Comparison of ENCODE assay signal across 28 mouse cellular contexts in genomic region chr12:75756387-75756786, GRCm38 (mm10).
"Had no signal": no experiment of that assay in that cellular context is flagged by ENCODE, and none has a peak within 500 bp of the region (broad histone marks: within the 10 kb centered on the region; RNA-seq: fewer than 3 reads in every experiment).

No protein-coding gene starts in this region.

- H3K9me3 ChIP-seq: embryonic facial prominence, embryonic 10.5 days; embryonic facial prominence, embryonic 12.5 days; embryonic facial prominence, embryonic 13.5 days; embryonic facial prominence, embryonic 15.5 days; forebrain, embryonic 10.5 days; forebrain, embryonic 12.5 days; forebrain, embryonic 13.5 days; forebrain, embryonic 15.5 days had no signal

- H3K27me3 ChIP-seq: embryonic facial prominence, embryonic 12.5 days; embryonic facial prominence, embryonic 13.5 days; embryonic facial prominence, embryonic 15.5 days; forebrain, embryonic 12.5 days; forebrain, embryonic 13.5 days; forebrain, embryonic 15.5 days had no signal

- H3K27ac ChIP-seq: embryonic facial prominence, embryonic 10.5 days; embryonic facial prominence, embryonic 12.5 days; embryonic facial prominence, embryonic 13.5 days; embryonic facial prominence, embryonic 15.5 days; forebrain, embryonic 10.5 days; forebrain, embryonic 12.5 days; forebrain, embryonic 13.5 days; forebrain, embryonic 15.5 days; gastrocnemius, adult 2 months; heart, adult 2 months had no signal

- H3K4me1 ChIP-seq: embryonic facial prominence, embryonic 12.5 days; embryonic facial prominence, embryonic 13.5 days; forebrain, embryonic 13.5 days; forebrain, embryonic 15.5 days had no signal

- H3K4me3 ChIP-seq: embryonic facial prominence, embryonic 10.5 days; embryonic facial prominence, embryonic 12.5 days; embryonic facial prominence, embryonic 13.5 days; embryonic facial prominence, embryonic 15.5 days; erythroblast, embryonic 14.5 days; forebrain, embryonic 10.5 days; forebrain, embryonic 12.5 days; forebrain, embryonic 13.5 days; forebrain, embryonic 15.5 days; gastrocnemius, adult 2 months; heart, adult 2 months had no signal

- H3K36me3 ChIP-seq: embryonic facial prominence, embryonic 10.5 days; embryonic facial prominence, embryonic 12.5 days; embryonic facial prominence, embryonic 13.5 days; embryonic facial prominence, embryonic 15.5 days; forebrain, embryonic 10.5 days; forebrain, embryonic 12.5 days; forebrain, embryonic 15.5 days had no signal

- ATAC-seq: forebrain, embryonic 13.5 days; forebrain, embryonic 14.5 days; forebrain, embryonic 15.5 days; forebrain, embryonic 16.5 days; forebrain, postnatal 0 days had no signal

- DNase-seq: cerebellum, adult 8-10 months; cerebellum, adult 9-10 months; cerebellum, adult 9-11 months; cerebellum, postnatal 10 days; cerebellum, postnatal 14 days; cerebellum, postnatal 25 days; cerebellum, postnatal 36 days; embryo, embryonic 11 days; forebrain, postnatal 0 days; gastrocnemius, adult 2 months; gastrocnemius, postnatal 10 days; gastrocnemius, postnatal 14 days; gastrocnemius, postnatal 25 days; gastrocnemius, postnatal 36 days; heart, adult 11 months; heart, adult 18-20 months; heart, adult 2 months had no signal

- H3K9ac ChIP-seq: embryonic facial prominence, embryonic 12.5 days; embryonic facial prominence, embryonic 13.5 days; embryonic facial prominence, embryonic 15.5 days; forebrain, embryonic 12.5 days; forebrain, embryonic 13.5 days; forebrain, embryonic 15.5 days; forebrain, postnatal 0 days had no signal
